Mouse (Mus musculus): ENCODE measurements at regions not wholly inside any gene's neighbourhood (a gene's known extent, or its start where the extent isn't known, plus 50 kb on each side); places are given as distances from the start of the nearest gene placed in this dataset.

GRCm38 (mm10) chr11:64230071-64230470 is 150.8 kb upstream of the Cox10 start:
- intact Hi-C loops (cut with DNase I): no loop called here

GRCm38 (mm10) chr11:64220888-64221287 is 141.6 kb upstream of the Cox10 start:
- intact Hi-C loops (cut with DNase I): loop anchor here (10.0 kb wide), 1 partner anchor 296 kb away; the partner anchor contains the start of gene Hs3st3b1

DNA sequence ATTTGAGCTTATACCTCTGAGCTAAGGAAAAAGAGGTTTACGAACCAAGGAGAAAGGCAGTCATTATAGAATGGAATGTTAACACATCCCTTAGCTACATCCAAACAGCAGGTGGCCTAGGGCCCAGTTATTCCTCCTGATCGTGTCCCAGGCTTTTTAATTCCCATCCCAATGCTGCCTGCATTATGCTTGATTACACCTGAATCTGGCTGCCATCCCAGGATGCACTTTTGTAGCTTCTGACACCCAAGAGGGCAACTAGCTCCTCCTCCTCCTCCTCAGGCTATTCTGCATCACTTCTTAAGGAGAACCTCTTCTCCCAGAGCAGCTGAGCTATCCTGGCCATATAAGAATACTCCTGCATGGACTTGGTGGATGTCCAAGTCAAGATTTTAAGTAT is 137.9 kb upstream of the Cox10 start:
- intact Hi-C loops (cut with DNase I): no loop called here

DNA sequence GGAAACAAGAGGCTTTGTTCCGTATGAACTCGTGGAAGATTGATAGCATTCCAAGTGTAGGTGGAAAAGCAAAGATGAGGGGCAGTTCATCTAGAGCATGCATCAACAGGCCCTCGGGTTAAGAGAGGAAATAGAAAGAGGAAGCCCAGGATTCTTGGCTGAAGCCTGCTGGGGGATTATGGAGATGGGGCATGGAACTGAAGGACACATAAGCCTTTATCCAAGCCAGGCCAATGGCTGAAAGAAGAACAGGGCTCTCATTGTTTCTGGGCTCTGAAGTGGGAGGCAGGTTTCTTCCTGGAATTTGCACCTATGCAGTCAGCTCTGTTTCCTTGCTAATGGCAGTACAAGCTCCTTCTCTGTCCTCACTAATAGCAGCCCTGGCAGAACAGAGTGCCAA is 131.6 kb upstream of the Cox10 start:
- intact Hi-C loops (cut with DNase I): no loop called here

- intact Hi-C loops (cut with DNase I): no loop called here
Observed at GRCm38 (mm10) chr11:64208306-64208705, 129.0 kb upstream of the Cox10 start.

- intact Hi-C loops (cut with DNase I): no loop called here
Observed at GRCm38 (mm10) chr11:64207358-64207864, 128.1 kb upstream of the Cox10 start.

- intact Hi-C loops (cut with DNase I): no loop called here
Observed at GRCm38 (mm10) chr11:64206155-64206554, 126.9 kb upstream of the Cox10 start.

DNA sequence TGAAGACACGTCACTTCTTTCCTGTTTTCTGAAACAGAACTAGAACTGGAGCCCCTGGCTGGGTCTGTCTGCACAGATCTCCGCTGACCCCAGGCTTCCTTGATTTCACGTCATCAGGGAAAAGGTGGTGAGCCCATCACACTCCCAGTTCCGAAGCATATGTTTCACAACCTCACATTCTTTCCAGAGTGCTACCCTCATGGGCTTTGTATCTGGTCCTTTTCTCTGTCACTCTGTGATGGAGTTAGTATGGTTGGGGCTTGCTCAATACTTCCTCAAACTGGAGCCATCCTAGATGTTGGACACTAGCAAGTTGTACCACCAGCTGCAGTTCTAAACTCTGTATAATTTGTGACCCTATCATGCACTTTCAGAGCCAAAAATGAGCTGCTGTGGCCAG is 125.8 kb upstream of the Cox10 start:
- intact Hi-C loops (cut with DNase I): no loop called here

- intact Hi-C loops (cut with DNase I): no loop called here
Observed at GRCm38 (mm10) chr11:64204305-64204704, 125.0 kb upstream of the Cox10 start.

GRCm38 (mm10) chr11:64200874-64201273 is 121.6 kb upstream of the Cox10 start:
- intact Hi-C loops (cut with DNase I): no loop called here

DNA sequence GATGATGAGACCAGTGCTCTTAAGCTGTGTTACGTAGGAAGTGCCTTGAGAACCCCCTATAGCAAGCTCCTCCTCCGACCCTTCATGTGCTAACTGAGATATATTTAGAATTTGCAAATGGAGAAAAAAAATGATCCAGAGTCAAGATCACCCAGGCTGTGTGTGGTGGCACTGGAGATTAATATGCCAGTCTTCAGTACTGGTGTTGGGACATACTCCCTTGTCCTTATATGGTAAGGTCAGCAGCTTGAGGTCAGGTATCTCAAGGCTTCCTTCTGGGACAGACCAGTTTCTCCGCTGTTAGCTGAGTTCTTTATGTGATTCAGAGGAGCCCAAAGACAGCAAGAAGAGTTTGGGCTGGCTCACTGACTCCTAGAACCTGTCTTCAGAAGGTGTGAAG is 116.0 kb upstream of the Cox10 start:
- intact Hi-C loops (cut with DNase I): no loop called here

DNA sequence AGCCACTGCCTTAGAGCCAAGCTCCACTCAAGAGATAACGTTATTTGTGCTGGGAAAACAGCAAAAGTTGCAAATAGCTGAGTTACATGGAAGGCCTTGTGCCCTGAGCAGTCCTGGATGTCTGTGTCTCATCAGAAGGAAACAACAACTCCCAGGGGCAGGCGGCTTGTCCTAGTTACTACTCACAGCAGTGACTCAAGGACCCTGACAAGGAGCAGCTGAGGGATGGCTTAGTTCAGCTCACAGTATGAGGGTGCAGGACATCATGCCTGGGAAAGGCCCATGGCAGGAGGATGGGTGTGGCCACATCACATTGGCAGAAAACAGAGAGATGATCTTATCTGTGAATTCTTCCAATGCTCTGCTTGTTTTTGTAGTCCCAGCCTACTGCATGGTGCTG is 109.4 kb upstream of the Cox10 start:
- intact Hi-C loops (cut with DNase I): no loop called here

DNA sequence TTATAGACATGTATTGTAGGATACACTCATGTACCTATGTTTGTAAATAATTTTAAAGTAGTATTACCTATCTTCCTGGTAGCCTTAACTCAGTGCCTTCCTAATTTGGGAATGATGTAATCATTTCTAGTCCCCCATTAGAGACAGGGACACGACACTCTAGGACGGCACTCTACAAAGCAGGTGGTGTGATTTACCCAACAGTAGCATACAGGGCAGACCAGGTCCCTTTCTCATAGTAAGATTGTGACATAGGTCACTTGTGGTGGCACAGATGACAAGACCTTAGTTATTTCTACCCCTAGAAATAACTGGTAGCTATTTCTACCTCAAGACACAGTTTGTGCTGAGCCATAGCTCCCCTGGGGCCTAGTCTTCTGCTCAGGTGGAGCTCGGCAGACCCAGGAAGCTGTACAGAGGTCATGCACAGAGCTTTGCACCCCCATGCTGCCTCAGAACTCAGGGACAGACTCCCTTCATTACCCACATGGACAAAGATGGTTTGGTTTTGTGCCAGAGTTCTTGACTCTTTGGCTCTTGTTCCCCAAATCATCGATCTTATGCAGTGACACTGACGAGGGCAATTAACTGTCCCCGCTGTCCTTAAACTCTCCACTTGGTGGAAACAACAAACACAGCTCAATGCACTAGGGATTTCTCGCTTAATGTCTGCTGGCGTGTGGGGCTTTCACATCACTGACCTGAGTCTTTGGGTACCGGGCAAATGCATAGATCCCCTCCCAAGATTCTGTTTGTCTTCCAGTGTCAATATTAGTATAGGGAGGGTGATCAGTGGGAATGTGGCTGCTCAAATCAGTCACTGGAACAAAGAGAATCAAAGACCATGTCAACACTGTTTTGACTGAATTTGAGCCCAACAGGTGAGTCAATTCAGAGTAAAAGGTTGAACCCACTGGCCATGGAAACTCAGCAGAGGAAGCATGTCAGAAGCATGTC is 108.5 kb upstream of the Cox10 start:
- intact Hi-C loops (cut with DNase I): no loop called here

DNA sequence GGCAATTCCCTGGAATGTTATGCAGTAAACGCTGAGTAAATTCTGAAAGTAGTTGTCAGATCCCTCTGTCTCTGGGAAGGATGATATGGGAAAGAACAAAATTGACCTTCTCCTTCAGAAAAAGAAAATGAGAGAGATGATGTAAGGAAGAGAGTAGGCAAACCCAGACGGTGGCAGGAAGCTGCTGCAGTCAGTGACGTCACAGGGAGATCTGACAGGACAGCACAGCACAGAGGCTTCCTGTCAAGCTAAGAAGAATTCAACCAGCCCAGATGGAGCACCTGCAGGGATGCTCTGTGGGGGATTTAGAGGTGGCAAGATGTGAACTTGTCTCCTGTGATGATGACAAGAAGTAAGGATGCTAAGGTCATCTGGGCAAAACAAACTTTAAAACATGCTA is 107.7 kb upstream of the Cox10 start:
- intact Hi-C loops (cut with DNase I): no loop called here

GRCm38 (mm10) chr11:64186590-64186989 is 107.3 kb upstream of the Cox10 start:
- intact Hi-C loops (cut with DNase I): no loop called here

DNA sequence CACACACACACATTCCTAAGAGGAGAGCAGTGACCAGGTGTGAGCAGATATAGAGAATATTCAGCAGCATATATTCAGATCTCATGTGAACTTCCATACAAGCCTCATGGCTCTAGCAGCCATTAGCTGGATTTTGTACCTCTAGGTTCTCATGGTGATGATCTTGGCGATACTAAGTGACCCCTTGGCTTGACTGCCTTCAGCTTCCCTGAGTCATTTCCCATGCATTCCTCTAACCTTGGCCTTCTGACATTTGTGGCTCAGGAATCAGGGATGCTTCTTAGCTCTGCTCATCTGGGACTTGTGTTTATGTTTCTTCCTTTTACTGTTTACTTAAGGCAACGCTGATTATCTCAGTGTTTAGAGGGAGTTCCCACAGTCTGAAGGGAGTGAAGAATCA is 100.8 kb upstream of the Cox10 start:
- intact Hi-C loops (cut with DNase I): no loop called here

GRCm38 (mm10) chr11:64173421-64174062 is 94.3 kb upstream of the Cox10 start:
- intact Hi-C loops (cut with DNase I): no loop called here

DNA sequence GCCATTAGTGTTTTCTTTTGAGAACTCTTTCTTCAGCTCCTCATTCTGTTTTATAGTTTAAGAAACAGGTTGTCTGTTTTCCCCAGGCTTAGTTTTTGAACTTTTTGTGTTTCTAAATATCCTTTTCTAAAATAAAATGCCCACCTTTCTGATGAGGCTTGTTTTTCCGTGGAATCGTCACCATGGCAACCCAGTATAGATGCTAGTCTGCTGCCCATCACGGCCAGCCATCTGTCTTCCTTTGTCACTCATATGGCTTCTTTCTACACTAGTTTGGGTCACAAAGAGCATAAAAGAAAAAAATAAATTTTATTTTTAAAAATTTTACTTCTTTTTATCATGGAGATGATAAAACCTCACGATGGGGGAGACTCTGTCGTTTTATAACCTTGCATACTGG is 93.7 kb upstream of the Cox10 start:
- intact Hi-C loops (cut with DNase I): no loop called here

DNA sequence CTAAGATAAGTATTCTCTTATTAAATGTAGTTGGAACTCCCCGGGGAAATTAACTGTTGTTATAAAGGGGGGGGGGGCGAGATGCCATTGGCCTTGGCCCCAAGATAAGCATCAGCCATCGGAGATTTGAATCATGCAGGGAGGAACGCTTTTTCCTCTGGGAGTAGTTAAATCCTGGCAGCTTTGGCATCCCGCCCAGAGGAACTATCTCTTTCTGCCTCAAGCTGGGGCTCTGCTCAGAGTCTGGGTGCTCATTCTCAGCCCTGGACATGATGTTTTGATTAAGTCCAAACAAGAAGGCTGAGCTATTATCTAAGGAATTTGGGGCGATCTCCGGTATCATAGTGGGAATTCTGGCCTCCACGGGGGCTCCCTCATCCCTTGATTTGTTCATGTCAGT is 89.4 kb upstream of the Cox10 start:
- intact Hi-C loops (cut with DNase I): no loop called here

- intact Hi-C loops (cut with DNase I): no loop called here
Observed at GRCm38 (mm10) chr11:64164796-64165195, 85.5 kb upstream of the Cox10 start.

GRCm38 (mm10) chr11:64158281-64158680 is 79.0 kb upstream of the Cox10 start:
- intact Hi-C loops (cut with DNase I): no loop called here

DNA sequence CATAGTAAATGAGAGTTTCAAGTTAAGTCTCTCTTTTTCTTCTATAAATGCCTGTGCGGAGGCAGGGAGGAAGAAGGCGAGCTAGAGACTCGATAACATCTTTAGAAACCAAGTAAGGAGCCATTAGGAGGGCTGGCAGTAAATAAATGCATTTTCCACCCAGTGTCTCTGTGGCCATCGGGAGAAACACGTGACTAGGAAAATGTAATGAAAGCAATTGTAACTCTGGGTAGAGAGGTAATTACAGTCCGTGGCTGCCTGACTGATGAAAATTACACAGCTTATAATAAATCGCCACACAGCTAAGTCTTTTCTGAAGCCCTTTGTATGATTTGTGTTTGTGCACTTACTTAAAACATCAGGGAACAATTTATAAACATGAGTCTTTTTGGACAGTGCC is 77.4 kb upstream of the Cox10 start:
- intact Hi-C loops (cut with DNase I): no loop called here
